Mouse (Mus musculus) lung, postnatal 10 days (tissue): ENCODE measurements around the gene Fbxo28.
"Not testable (repeated sequence)": the region's sequence is repeated elsewhere in the genome, so short reads cannot be mapped to it uniquely, and the experiment has no call there.

Experiments used
- DNase-seq: peaks from one replicate; pipeline ENCODE4 v3.0.0; 2021

Gene Fbxo28

GRCm38 (mm10) chr1:182340281-182340680, 1.1 kb downstream of the Fbxo28 start:
- no peak for DNase-seq

DNA sequence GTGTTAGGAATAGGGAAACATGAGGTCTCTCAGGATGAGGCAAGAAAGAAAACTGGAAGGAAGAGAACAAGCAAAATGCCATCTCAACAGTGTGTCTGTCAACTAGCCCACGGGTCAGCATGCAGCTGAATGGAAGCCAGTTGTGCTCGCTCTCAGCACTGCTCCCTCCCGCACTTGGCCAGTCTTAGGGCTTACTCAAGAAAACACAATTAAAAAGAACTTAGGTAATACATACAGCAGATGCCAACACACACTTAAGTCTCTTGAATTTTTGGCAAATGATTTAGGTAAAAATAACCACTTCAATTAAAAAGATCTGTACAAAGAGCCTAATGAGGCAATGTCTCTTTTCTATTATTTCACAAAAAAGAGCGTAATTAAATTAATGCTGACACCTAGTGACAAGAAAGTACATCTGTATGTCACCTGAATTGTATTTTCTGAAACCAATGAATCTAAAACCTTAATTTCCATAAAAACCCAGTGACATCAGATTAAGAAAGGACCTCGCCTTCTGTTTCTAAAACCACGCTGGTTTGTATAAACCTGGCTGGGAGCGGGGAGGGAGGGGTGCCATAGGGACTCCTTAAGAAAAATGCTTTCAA, 2.4 kb downstream of the Fbxo28 start:
- peak; percentile 18 for DNase-seq

GRCm38 (mm10) chr1:182333766-182334437, 7.5 kb downstream of the Fbxo28 start:
- DNase-seq = no peak

DNA sequence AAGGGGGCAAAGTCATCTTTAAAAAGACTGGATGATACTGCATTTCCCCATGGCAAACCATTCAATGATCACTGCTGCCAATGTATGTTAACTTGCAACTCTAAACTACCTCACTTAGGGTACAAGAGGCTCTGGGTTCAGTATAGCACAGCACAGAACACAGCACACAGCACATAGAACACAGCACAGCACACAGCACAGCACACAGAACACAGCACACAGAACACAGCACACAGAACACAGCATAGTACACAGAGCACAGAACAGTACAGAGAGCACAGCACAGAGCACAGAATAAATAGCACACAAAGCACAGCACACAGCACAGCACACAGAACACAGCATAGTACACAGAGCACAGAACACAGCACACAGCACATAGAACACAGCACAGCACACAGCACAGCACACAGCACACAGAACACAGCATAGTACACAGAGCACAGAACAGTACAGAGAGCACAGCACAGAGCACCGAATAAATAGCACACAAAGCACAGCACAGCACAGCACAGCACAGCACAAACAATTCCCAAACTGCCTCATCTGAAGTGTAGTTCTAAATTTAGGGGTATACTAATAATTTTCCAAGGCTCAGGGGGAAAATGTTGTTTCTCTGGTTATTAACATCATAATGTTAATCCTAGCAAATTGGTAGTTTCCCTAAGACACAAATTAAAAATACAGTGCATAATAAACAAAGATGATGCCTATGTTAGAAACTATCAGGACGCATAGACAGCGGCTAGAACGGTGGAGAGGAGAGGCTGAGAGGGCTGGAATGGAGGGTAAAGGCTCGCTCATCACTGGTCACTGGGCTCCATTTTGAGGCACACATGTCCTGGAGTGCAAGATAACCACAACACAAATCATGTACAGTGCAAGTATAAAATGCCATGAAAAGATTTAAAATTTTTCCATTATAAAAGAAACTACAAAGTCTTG, 9.1 kb downstream of the Fbxo28 start:
- DNase-seq = no peak

DNA sequence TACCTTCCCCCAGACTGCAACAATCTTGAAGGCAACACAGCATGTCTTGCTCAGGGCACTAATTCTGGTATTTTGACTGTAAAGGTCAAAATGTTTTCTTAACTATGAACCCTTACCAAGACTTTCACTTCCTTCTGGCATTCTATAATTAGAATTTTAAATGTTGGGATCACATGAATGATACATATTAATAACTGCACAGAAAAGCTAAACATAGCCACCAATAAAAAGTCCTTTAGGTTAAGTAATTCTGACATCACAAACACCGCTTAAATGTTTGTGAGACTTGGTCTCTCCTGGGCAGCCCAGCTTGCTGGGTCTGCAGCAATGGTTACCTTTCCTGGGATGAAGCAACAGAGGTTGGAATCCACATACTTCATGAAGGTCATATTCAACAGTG, 15.5 kb downstream of the Fbxo28 start:
- no peak for DNase-seq

DNA sequence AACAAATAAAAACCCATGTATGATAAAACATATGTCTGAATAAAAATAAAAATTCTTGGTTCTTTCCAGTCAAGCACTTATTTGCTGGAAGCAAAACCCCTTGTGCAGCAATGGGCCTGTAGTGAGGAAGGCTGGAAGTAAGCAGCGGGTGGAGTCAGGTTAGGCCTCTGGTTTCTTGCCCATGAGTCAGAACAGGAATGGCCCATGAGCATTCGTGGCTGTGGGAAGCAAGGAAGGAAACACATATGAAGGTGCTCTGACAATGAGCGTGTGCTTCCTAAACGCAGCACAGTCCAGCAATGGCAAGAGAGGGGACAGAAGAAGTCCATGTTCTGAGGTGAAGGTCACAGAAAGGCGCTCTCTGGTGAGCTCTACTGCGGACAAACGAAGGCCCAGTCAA, 16.9 kb downstream of the Fbxo28 start:
- no peak for DNase-seq

DNA sequence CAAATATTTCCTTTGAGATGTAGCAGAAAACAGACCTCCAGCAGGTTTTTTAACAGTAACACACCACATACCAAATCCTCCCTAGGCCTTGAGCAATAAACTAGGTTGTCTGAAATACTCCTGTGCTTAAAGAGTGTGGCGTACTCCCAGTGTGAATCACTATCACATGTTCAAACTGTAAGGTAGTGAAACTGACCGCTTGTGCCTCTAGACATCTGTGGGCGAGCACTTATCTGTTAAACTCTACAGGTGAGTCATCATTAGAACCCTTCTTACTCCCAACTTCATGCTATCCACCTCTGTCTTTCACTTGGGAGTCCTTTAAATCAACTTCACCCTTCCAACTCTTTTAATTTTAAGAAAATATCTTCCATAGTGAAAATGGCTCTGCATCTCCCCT, 18.3 kb downstream of the Fbxo28 start:
- no peak for DNase-seq

GRCm38 (mm10) chr1:182314201-182314600, 27.2 kb downstream of the Fbxo28 start:
- no peak for DNase-seq

- DNase-seq = no peak
Observed at GRCm38 (mm10) chr1:182313181-182313580, 28.2 kb downstream of the Fbxo28 start.

DNA sequence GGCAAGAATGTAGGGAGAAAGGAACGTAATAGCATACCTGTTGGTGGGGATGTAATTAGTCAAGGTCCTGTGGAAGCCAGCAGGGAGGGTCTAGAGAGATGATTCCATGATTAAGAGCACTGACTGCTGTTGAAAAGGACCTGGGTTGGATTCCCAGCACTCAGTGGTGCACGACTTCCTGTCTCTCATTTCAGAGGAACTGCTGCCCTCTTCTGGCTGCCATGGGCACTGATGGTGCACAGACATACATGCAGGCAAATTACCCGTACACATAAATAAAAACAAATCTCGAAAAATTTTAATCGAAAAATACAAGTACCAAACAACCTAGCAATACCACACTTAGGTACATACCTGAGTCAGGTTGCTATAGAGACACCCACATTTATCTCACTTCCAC, 30.1 kb downstream of the Fbxo28 start:
- DNase-seq = no peak

- no peak for DNase-seq
Observed at GRCm38 (mm10) chr1:182310316-182310715, 31.1 kb downstream of the Fbxo28 start.

GRCm38 (mm10) chr1:182309403-182309802, 32.0 kb downstream of the Fbxo28 start:
- no peak for DNase-seq

- DNase-seq = no peak
Observed at GRCm38 (mm10) chr1:182302916-182303315, 38.5 kb downstream of the Fbxo28 start.

GRCm38 (mm10) chr1:182302176-182302870, 39.1 kb downstream of the Fbxo28 start:
- DNase-seq = no peak

- no peak for DNase-seq
Observed at GRCm38 (mm10) chr1:182297821-182298220, 43.6 kb downstream of the Fbxo28 start.

DNA sequence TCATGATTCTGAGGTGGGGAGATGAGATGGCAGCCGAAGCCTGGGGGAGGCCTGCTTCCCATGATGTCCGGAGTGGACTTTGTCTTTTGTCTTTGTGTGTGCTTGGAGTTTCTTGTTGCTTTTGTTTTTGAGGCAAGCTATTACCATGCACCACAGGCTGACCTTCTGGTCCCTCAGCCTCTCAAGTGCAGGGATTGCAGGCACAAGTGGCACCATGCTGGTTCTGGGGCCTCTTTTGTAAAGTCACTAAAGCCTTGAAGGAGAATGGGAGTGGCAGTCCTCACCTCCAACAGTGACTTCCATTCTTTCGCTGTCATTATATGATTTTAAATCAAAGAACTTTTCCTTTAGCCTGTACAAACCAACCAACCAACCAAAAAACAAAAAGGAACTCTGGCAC, 44.2 kb downstream of the Fbxo28 start:
- DNase-seq = no peak

- no peak for DNase-seq
Observed at GRCm38 (mm10) chr1:182296816-182297215, 44.6 kb downstream of the Fbxo28 start.

GRCm38 (mm10) chr1:182296141-182296540, 45.3 kb downstream of the Fbxo28 start:
- no peak for DNase-seq

DNA sequence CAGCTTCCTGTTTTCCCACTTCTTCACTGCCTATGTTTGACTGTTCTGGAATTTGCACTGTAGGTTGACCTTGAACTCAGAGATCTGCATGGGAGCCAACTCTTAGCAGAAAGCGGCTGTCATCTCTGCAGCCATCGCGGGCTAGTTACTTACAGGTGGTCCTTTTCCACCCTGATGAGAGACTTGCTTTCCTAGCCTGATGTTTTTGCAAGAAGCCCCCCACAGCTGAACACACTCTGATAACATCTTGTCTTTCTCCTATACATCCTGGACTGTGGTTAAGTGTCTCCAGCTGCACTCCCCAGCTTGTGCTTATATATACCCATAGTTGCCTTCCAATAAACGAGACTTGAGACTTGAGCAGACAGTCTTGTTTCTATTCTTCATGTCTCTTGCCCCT, 49.1 kb downstream of the Fbxo28 start:
- no peak for DNase-seq

GRCm38 (mm10) chr1:182290741-182291140, 50.7 kb downstream of the Fbxo28 start:
- not testable (repeated sequence) for DNase-seq

- no peak for DNase-seq
Observed at GRCm38 (mm10) chr1:182289781-182290180, 51.6 kb downstream of the Fbxo28 start.

GRCm38 (mm10) chr1:182288601-182289000, 52.8 kb downstream of the Fbxo28 start:
- DNase-seq = no peak

GRCm38 (mm10) chr1:182287781-182288180, 53.6 kb downstream of the Fbxo28 start:
- peak; percentile 30 for DNase-seq
